Mouse (Mus musculus): ENCODE results near the gene Aspm. TPM values are rescaled to one million over a fixed set of nuclear protein-coding genes. Genes with fewer than 3 reads are reported as not detected.

Aspm gene
- polyA plus RNA-seq (2015; fragmentation: Nextera tagmentation; extraction: Ambion mirVana), result 13.4 and 13.9 TPM in 2 replicates

DNA sequence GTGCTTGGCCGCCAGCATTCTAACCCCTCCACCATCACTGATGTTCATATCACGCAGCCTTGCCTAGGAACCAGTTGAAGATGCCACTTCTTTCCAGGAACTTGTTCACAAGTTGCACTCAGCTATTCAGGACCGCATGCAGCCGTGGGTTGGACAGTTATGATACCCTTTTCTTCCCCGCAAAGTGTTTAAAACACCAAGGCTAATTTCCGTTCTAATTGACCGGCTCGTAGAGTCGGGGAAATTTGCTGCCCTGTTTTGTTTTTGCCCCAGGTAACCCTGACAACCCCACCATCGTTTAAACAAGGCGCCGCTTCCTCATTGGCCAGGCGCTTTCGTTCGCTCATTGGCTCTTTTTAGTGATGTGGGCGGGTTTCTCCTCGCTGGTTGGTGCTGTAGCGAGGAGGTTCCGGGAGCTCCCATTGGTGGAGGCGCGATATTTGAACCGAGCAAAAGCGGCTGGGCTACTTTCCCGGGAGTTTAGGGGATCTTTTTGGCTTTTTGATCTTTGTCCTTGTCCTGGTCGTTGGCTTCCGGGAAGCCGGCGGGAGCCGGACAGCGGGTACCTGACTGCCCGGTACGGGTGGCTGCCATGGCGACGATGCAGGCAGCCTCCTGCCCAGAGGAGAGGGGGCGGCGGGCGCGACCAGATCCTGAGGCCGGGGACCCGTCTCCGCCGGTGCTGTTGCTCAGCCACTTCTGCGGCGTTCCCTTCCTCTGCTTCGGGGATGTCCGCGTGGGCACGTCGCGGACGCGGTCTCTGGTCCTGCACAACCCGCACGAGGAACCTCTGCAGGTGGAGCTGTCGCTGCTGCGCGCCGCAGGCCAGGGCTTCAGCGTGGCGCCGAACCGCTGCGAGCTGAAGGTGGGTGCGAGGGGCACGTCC, at the start of gene Aspm:
Aspm (plus strand) TSS at position 433 of the 886 bp plus-strand sequence.

DNA sequence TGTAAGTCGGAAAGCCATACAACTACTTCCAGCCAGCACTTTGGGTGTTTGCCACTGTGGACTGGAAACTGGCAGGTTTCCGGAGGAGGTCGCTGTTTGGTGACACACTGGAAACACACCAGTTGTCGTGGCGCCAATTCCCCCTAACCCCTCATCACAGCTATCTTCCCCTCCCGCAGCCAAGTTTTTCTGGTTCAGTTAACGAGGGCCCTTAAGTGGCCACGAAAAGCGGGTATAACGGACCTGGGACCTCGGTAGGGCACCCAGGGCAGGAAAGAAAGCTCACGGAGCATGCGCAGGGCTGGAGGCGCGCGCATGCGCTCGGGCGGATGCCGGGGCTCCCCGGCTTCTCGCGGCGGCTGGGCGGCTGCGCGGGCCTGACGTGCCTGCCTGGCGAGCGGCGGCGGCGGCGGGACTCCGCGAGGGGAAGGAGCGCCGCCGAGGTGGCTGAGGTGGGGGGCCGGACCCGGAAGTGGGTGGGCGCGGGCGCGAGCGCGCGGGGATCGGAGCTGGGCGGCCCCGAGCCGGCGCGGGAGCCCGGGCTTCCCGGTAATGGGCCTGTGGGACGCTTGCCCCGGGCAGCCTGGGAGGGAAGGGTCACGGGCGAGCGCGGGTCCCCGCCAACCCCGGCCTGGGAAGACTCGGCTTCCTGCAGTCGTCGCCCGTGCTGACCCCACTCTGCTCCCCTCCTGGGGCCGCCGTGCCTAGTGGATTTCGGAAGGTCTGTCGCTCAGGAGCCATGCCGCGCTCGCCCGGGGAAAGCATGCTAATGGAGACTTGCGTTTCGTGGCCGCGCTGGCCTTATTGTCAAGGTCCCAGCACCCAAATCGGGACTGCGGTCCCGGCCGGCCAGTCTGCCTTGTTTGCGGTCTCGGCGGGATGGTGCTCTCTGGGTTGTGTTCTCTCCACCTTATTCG, 32.4 kb upstream of the Aspm start, which contains the start of gene Zbtb41:
Zbtb41 (plus strand) TSS at position 414 of the 917 bp plus-strand sequence.

DNA sequence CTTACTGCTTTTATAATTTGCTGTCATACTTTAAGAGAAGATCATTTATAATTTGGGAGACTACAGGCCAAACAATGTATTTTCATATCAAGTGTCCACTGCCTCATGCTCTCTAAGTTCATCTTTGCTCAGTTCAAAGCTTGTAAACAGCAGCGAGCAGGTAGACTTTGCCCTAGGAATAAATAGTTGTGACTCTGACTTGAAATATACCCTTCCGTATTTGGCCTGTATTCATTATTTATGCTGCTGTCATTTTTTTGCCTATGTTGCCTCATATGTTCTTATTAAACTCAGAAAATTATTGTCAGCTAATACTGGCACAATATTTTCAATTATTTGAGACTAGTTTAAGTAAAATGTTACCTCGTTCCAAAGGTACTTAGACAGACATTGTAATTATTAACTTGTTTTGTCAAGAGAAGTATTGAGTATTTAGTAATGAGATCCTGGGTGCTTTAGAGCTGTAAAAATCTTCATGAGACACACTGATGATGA, 46.7 kb downstream of the Aspm start, which contains the start of gene F13b:
F13b (plus strand) TSS at position 445 of the 495 bp plus-strand sequence.

Other genes starting within 250 kb of the Aspm start
- gene Crb1, start 77.7 kb upstream of the Aspm start, polyA plus RNA-seq (2015; fragmentation: Nextera tagmentation; extraction: Ambion mirVana), result not detected in 2 replicates
- 1.7 and 2.2 TPM in 2 replicates for gene Zbtb41, start 32.5 kb upstream of the Aspm start, polyA plus RNA-seq (2015; fragmentation: Nextera tagmentation; extraction: Ambion mirVana)
- 0.11 TPM in 1 of 2 replicates, not detected in the other for gene F13b, start 46.9 kb downstream of the Aspm start, polyA plus RNA-seq (2015; fragmentation: Nextera tagmentation; extraction: Ambion mirVana)
- 0.06 TPM in 1 of 2 replicates, not detected in the other for gene Cfhr1, start 105.5 kb downstream of the Aspm start, polyA plus RNA-seq (2015; fragmentation: Nextera tagmentation; extraction: Ambion mirVana)

Data from spleen, postnatal 0 days (tissue).